Comparison of ENCODE assay signal across 10 mouse cellular contexts in the genomic region with DNA sequence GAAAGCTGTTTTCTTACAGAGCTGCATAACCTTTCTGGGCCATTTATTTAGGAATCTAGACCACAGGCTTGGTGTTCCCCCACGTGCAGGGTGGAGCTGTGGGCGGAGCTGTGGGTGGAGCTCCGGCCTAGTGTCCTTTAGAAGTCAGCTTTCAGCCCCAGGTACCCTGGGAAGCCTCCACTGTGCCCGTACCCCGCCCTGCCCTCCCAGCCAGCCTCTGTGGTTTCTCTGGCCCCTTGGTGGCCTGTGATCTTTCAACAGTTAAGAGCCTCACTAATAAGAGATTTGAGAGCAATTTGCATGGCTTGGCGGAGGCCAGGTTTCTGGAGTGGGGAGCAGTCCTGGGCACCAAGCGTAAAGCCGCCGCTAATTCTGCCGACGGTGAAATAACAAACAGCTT.
A peak's percentile ranks its signal among the peaks of the same experiment; 100 is the strongest.
DNase-seq lines count a peak whose midpoint lies in the region; ATAC-seq and TF ChIP-seq lines count a peak whose summit lies in the region.
"Had no signal": no experiment of that assay in that cellular context is flagged by ENCODE, and none has a peak within 500 bp of the region (broad histone marks: within the 10 kb centered on the region; RNA-seq: fewer than 3 reads in every experiment).

No protein-coding gene starts in this region.

- peak overlapping the region; percentile 30 for H3K4me2 ChIP-seq in embryonic facial prominence, embryonic 12.5 days (replicated peaks)
- H3K4me2 ChIP-seq: lung, embryonic 15.5 days; stomach, embryonic 15.5 days had no signal

- peaks cover 34% of the 10 kb centered on the region for H3K4me1 ChIP-seq in heart, embryonic 10.5 days
- H3K4me1 ChIP-seq in embryonic facial prominence, embryonic 12.5 days = peaks cover 22% of the 10 kb centered on the region
- H3K4me1 ChIP-seq in thymus, adult 2 months (replicated peaks; ENCODE audit: control insufficient read depth, insufficient read depth, low read length) = peaks cover 16% of the 10 kb centered on the region

- H3K9ac ChIP-seq in embryonic facial prominence, embryonic 12.5 days = no peak overlapping the region
- H3K9ac ChIP-seq: lung, embryonic 15.5 days; stomach, embryonic 15.5 days had no signal

- H3K27ac ChIP-seq in heart, embryonic 10.5 days = peak overlapping the region; percentile 56
- H3K27ac ChIP-seq in embryonic facial prominence, embryonic 12.5 days = no peak overlapping the region
- H3K27ac ChIP-seq in thymus, adult 2 months (ENCODE audit: control insufficient read depth, insufficient read depth, low read length) = no peak overlapping the region
- H3K27ac ChIP-seq: lung, embryonic 15.5 days; stomach, embryonic 15.5 days had no signal

- no peak for DNase-seq in heart, embryonic 10.5 days (ENCODE audit: low spot score)
- no peak for DNase-seq in heart, adult 18-20 months
- DNase-seq in kidney, postnatal 4 days = peak; percentile 41 to 62
- no peak for DNase-seq in kidney, postnatal 10 days
- peak; percentile 56 for DNase-seq in ES-CJ7 (ENCODE audit: low read depth, low spot score)
- DNase-seq in thymus, adult 2 months = no peak

- peaks cover 97% of the 10 kb centered on the region for H3K27me3 ChIP-seq in heart, embryonic 10.5 days (ENCODE audit: insufficient read depth, poor library complexity, severe bottlenecking)
- H3K27me3 ChIP-seq in embryonic facial prominence, embryonic 12.5 days = peaks cover 93% of the 10 kb centered on the region
- H3K27me3 ChIP-seq in thymus, adult 2 months (ENCODE audit: control insufficient read depth, insufficient read depth, low read length) = peaks cover 7% of the 10 kb centered on the region

- no peak for TF ChIP-seq POLR2A in thymus, adult 2 months (IDR thresholded peaks at IDR 0.05; ENCODE audit: control insufficient read depth, extremely low read depth, insufficient read depth, low read length, poor library complexity)

- H3K9me3 ChIP-seq in heart, embryonic 10.5 days = no peaks in the 10 kb centered on the region
- no peaks in the 10 kb centered on the region for H3K9me3 ChIP-seq in embryonic facial prominence, embryonic 12.5 days
- H3K9me3 ChIP-seq: lung, embryonic 15.5 days; stomach, embryonic 15.5 days had no signal

- ATAC-seq in embryonic facial prominence, embryonic 12.5 days (ENCODE audit: insufficient number of reproducible peaks, insufficient read depth, low FRiP score, low TSS enrichment) = 0 out of 2 replicates have a peak, but pooled peaks have one; percentile 52
- no peak for ATAC-seq in granulocyte monocyte progenitor cell, adult 5-6 weeks (replicated peaks; ENCODE audit: poor library complexity, severe bottlenecking)

- under 1% methylated on average over 11 of the region's 11 CpGs for WGBS in heart, embryonic 10.5 days
- WGBS in embryonic facial prominence, embryonic 12.5 days = 2% methylated on average over 11 of the region's 11 CpGs
- 5% methylated on average over 11 of the region's 11 CpGs for WGBS in thymus, adult 2 months

- H3K36me3 ChIP-seq in heart, embryonic 10.5 days = no peaks in the 10 kb centered on the region
- H3K36me3 ChIP-seq in embryonic facial prominence, embryonic 12.5 days = no peaks in the 10 kb centered on the region
- H3K36me3 ChIP-seq in thymus, adult 2 months (ENCODE audit: control insufficient read depth, insufficient read depth, low read length) = no peaks in the 10 kb centered on the region
- H3K36me3 ChIP-seq: lung, embryonic 15.5 days; stomach, embryonic 15.5 days had no signal

- H3K4me3 ChIP-seq in heart, embryonic 10.5 days = peak overlapping the region; percentile 28
- no peak overlapping the region for H3K4me3 ChIP-seq in embryonic facial prominence, embryonic 12.5 days
- H3K4me3 ChIP-seq in thymus, adult 2 months (ENCODE audit: control insufficient read depth, insufficient read depth, low read length) = no peak overlapping the region
- H3K4me3 ChIP-seq: lung, embryonic 15.5 days; stomach, embryonic 15.5 days had no signal

- no peak for TF ChIP-seq CTCF in thymus, adult 2 months (IDR thresholded peaks at IDR 0.05; ENCODE audit: borderline replicate concordance, control insufficient read depth, extremely low read depth, insufficient read depth, low read length, poor library complexity)

Comparison
In these comparisons a context has a peak if more than half of its experiments do, and no peak if none do; other contexts are left out.
1. DNase-seq: peak in kidney, postnatal 4 days (2 of 2) and ES-CJ7 (single experiment); none in heart, embryonic 10.5 days (single experiment), heart, adult 18-20 months (0 of 2), kidney, postnatal 10 days (single experiment) and thymus, adult 2 months (single experiment).